Mouse (Mus musculus): Measurements from ENCODE around the gene 9930111J21Rik1. TPM values are rescaled to one million over a fixed set of nuclear protein-coding genes. Genes with fewer than 3 reads are reported as not detected.
"Not testable (repeated sequence)": the region's sequence is repeated elsewhere in the genome, so short reads cannot be mapped to it uniquely, and the experiment has no call there.

Gene 9930111J21Rik1
- 1 to 10 TPM in 1 of 2 experiments, under 1 TPM in 1; 0.96 to 1.6 TPM for total RNA-seq (2021)
- long read RNA-seq, experiment 1: 0 reads
- long read RNA-seq, experiment 2: 0 reads

DNA sequence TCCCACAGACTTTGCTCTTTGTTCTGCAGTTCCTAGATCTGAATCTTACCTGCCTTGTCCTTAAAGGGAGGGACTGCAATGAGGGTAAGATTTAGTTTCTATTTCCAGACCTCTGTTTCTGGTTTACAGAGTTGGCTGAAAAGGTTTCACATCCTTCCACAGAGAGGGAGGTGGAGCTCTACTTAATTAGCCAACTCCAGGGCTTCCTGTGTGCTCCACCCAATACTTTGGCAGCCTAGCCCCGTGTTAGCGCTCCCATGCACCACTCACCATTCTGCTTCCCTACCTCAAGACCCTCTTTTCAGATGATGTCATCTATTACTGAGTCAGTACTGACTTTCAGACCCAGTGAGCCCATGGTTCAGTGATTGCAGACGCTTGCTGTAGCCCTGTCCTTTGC is at the start of gene 9930111J21Rik1:
TSS of gene 9930111J21Rik1 (minus strand) at position 148 of the 400 bp plus-strand sequence.
- not testable (repeated sequence) for DNase-seq

DNA sequence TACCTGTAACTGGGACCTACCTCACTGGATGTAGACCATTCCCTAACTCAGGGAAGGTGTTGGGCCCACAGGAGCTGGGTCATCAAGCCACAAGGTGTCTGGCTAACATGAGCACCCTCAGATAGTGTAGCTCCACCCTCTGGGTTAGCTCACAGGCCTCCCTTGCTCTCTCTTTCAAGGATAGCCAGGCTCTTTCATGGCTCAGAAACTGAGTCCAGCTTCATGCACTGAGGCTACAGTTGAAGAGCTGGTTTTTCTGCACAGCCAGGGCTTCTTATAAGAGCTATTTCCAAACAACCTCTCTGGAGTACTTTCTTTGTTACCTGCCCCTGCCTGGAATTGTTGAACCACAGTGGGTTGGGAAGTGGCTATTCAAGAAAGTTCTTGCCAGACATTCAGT is 32.9 kb upstream of the 9930111J21Rik1 start:
- not testable (repeated sequence) for DNase-seq

DNA sequence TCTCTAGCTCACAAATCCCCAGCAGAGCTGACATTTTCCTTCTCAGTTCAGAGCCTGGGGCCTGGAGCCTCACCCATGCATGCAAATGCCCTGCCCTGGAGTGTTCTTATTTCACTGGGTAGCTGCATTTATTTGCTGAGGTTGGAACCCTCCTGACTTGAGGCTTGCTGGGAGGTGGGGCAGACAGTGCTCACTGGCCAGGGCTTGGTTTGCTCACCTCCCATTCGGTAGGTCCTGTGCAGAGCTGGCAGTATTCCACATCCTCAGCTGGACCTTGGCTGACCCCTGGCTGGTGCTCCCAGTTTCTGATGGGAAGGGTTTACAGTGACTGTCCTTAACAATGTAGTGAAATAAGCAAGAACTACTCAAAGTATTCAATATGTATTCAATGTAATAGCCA is 27.6 kb upstream of the 9930111J21Rik1 start:
- not testable (repeated sequence) for DNase-seq

DNA sequence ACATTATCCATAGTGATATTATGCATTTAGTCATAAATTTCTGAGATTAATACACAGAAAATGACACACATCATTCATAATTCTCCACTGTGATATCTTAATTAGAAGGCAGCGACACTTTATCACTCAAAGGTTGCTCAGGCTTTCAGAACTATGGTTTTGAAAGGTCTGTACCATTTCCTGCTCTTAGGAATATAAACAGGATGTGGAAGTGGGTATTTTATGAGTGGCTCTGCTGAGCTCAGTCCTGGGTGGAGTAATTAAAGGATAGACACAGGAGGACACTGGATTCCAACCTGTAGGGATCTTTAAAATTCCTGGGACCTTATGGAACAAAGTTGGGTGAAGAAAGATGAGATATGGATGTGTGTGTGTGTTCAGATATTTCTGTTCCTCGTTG is 27.1 kb upstream of the 9930111J21Rik1 start:
- DNase-seq: not testable (repeated sequence)

DNA sequence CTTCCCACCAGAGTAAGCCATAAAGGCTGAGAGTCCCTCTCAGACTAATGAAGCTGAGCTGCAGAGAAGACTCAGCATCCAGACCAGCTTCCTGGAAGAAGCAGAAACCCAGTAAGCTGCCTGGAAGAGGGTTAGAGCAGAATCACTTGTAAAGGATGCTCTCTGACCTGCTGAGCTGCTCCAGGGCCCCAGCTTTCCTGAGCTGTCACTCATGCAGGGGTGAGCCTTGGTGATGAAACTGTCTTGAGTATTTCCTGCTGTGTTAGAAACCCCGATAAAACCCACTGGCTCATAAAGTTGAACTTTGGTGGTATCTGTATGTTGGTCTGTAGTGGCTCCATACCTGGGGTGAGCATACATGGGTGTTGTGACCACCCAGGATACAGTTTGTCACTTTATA is 21.2 kb upstream of the 9930111J21Rik1 start:
- not testable (repeated sequence) for DNase-seq

DNA sequence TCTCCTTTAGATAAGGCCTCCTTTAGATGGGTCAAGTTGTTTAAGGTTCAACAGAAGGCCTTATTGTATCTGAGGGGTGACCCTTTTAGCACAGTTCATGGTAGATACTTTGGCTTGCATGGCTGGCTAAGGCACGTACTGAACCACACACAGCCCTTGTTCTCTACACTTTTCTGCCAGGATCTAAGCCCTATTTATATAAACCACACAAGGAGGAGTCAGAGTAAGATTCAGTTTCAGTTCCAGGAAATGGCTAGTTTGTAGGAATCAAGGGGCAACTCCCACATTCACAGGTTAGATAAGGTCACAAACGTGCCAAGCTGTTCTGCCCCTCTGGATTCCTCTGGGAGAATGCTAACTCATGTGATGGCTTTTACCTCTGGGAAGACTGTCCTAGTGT is 14.8 kb upstream of the 9930111J21Rik1 start, which contains the start of gene Tgtp1:
TSS of gene Tgtp1 (minus strand) at position 155 of the 400 bp plus-strand sequence.
- not testable (repeated sequence) for DNase-seq

DNA sequence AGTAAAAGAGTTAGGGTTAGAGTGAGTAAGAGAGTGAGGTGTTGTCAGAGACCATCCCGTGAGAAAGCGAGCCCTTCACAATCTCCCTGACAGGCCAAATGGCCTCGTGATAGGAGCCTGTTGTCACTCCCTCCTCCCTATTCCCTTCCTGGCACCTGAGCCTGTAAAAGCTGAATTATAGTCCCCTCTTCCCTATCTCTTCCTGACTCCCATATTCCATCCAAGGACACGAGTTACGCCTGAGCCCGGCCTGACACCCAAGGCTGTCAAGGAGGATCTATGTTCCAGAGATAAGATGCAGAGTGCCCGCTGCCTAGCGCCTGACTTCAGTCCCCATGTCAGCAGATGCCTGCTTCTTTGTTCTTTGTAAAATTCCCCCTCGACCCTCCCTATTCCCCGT is 14.1 kb upstream of the 9930111J21Rik1 start:
- DNase-seq: not testable (repeated sequence)

DNA sequence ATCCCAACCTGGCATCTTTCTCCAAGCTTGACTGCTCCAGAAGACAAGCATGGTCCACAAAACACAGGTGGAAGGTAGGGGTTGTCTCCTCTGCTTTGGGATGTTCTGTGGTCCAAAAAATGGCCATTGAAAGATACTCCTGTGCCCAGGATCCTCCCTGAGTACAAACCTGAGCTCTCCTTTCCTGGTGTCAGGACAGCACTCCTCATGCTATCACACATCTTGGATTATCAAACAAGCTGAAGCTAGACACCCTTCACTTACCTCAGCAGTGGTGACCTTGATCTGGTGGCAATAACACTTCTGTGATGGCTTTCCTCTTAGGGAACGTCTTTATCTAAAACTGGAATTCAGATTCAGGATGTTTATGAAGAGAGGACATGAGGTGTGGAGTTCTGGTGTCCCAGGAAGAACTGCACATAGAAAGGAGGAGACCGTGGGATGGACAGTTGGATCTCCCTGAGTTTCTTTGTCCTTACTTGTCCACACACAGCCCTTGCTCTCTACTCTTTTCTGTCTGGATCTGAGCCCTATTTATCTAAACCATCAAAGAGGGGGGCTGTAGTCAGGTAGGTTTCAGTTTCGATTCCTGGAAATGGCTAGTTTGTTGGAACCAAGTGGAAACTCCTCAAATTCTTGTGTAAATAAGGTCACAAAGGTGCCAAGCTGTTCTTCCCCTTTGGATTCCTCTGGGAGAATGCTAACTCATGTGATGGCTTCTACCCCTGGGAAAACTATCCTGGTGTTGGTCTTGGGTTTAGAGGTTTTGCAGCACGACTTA is 12.7 kb upstream of the 9930111J21Rik1 start, which contains the start of gene Gm12185:
TSS of gene Gm12185 (minus strand) at position 487 of the 781 bp plus-strand sequence.
- DNase-seq: not testable (repeated sequence)

DNA sequence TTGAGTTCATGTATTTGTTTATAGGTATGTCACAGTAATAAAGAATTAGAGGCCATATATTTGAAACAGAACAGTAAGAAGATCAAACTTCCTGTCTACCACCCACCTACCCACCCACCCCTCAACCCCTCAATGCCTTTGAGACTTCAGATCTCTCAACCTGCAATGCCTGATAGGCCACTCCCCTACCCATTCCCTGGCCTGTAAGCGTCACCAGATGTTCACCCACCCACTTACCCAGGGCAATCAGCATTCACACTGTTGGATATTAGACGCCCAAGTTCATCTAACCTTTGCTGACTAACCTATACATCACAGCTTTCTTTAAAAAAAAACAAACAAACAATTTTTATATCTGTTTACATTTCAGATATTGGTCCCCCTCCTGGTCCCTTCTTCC is 10.8 kb upstream of the 9930111J21Rik1 start:
- not testable (repeated sequence) for DNase-seq

DNA sequence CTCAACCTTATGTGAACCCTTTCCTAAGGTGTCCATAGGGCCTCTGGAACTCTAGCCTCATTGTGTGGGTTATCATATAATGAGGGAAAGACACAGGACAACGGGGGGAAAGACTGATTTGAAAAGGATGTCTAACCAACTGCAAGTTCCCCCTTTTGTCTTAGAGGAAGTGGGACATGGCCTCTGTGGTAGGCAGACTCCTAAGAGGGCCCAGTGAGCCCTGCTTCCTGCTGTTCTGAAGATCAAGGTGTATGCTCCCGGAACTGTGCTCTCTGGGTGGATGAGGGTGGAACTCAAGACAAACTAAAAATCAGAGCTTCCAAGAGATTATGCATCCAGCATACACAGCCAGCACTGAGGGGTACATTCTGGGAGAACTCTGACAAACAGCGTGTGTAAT is 9.0 kb upstream of the 9930111J21Rik1 start:
- DNase-seq: not testable (repeated sequence)

DNA sequence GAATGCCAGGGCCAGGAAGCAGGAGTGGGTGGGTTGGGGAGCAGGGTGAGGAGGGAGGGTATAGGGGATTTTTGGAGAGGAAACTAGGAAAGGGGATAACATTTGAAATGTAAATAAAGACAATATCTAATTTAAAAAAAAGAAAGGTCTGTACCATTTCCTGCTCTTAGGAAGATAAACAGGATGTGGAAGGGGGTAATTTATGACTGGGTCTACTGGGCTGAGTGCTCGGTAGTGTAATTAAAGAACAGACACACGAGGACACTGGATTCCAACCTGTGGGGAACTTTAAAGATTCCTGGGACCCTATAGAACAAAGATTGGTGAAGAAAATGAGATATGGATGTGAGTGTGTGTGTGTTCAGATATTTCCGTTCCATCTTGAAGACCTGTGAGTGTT is 3.6 kb upstream of the 9930111J21Rik1 start:
- not testable (repeated sequence) for DNase-seq

DNA sequence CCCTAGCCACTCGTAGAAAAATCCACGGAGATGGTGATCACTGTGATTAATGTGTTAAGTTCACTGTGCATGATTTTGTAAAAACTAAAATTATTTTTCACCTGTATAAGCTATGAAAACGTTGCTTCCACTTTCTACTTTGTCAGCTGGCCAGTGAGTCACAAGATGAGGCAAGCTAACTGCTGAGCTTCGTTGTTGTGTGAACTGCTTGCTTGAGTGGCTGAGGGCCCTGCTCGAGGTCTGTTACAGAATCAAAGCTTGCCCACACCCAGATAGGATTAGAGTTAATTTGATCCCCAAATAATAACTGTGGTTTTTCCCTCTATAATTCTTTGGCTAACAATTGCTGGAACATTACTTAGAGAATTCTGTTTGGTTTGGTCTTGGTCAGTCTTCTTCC is 854 bp upstream of the 9930111J21Rik1 start:
- not testable (repeated sequence) for DNase-seq

DNA sequence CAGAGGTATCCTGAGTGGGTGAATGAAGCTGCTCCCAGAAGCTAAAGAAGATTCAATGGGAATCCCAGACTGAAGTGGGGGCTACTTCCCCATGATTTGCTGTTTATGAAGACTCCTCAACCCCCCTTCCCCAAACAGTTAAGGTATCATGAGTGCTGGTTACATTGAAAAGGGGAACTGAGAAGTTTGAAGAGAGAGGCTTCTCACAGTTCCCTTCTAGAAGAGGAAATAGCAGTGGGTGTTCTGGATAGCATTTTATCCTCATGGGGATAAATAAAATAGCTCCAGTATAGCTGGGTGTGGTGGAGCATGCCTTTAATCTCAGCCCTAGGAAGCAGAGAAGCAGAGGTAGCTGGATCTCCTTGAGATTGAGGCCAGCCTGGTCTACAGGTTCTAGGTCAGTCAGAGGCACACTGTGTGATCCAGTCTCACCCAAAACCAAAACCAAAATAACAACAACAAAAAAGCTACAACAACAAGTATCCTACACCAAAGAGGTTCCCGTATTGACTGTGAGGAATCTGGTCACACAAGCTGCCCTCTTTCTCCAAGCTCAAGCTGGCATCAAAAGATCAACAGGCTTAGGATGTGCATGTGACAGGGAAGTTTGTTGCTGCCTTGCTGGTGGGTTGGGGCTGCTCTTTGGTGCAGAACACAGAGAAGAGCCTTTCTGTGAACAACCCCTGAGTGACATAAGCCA is 808 bp downstream of the 9930111J21Rik1 start, which contains the start of gene Olfr56:
TSS of gene Olfr56 (plus strand) at position 650 of the 700 bp plus-strand sequence.
- DNase-seq: not testable (repeated sequence)

DNA sequence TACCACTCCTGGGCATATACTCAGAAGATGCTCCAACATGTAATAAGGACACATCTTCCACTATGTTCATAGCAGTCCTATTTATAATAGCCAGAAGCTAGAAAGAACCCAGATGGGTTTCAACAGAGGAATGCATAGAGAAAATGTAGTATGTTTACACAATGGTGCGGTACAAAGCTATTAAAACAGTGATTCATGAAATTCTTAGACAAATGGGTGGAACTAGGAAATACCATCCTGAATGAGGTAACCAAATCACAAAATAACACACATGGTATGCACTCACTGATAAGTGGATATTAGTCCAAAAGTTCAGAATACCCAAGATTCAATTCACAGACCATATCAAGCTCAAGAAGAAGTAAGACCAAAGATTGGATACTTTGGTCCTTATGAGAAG is 4.5 kb downstream of the 9930111J21Rik1 start:
- not testable (repeated sequence) for DNase-seq

DNA sequence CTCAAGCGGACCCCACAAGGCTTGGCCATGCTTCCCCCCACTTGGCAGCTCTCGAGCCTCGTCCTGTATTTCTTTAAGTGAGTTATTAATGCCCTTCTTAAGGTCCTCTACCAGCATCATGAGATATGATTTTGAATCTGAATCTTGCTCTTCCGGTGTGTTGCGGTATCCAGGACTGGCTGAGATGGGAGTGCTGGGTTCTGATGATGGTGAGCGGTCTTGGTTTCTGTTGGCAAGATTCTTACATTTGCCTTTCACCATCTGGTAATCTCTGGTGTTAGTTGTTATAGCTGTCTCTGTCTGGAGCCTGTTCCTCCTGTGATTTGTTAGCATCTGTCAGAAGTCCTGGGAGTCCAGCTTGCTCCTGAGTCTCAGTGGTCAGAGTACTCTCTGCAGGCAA is 33.1 kb downstream of the 9930111J21Rik1 start, which contains the start of gene Psme2b:
TSS of gene Psme2b (minus strand) at position 101 of the 400 bp plus-strand sequence.
- DNase-seq: not testable (repeated sequence)

DNA sequence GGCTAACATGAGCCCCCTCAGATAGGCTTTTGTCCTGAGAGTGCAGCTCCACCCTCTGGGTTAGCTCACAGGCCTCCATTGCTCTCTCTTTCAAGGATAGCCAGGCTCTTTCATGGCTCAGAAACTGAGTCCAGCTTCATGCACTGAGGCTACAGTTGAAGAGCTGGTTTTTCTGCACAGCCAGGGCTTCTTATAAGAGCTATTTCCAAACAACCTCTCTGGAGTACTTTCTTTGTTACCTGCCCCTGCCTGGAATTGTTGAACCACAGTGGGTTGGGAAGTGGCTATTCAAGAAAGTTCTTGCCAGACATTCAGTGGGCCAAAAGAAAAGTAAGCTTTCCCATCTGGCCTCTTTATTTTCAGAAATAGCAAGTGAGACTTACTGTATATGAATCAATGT is 39.9 kb downstream of the 9930111J21Rik1 start:
- DNase-seq: not testable (repeated sequence)

DNA sequence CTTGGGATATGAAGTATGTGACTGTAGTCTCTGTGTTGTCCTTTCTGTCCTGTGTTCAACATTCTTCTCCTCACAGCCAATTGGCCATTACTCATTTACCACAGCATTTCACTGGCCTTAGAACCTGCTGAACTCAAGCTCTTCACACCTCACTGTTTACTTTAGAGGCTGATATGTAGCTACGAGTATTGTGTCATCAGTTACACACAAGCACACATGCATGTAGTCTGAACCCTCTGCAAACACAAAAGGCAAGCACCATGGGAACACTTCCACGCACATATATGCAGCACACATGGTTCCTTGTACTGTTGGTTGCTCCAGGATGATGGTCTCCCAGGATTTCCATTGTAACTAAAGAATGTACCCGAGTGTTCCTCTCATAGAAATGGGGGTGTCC is 43.9 kb downstream of the 9930111J21Rik1 start:
- not testable (repeated sequence) for DNase-seq

DNA sequence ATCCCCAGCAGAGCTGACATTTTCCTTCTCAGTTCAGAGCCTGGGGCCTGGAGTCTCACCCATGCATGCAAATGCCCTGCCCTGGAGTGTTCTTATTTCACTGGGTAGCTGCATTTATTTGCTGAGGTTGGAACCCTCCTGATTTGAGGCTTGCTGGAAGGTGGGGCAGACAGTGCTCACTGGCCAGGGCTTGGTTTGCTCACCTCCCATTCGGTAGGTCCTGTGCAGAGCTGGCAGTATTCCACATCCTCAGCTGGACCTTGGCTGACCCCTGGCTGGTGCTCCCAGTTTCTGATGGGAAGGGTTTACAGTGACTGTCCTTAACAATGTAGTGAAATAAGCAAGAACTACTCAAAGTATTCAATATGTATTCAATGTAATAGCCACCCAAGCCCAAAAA is 45.3 kb downstream of the 9930111J21Rik1 start:
- not testable (repeated sequence) for DNase-seq

DNA sequence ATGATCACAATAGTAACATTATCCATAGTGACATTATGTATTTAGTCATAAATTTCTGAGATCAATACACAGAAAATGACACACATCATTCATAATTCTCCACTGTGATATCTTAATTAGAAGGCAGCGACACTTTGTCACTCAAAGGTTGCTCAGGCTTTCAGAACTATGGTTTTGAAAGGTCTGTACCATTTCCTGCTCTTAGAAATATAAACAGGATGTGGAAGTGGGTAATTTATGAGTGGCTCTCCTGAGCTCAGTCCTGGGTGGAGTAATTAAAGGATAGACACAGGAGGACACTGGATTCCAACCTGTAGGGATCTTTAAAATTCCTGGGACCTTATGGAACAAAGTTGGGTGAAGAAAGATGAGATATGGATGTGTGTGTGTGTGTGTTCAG is 45.8 kb downstream of the 9930111J21Rik1 start:
- DNase-seq: not testable (repeated sequence)

DNA sequence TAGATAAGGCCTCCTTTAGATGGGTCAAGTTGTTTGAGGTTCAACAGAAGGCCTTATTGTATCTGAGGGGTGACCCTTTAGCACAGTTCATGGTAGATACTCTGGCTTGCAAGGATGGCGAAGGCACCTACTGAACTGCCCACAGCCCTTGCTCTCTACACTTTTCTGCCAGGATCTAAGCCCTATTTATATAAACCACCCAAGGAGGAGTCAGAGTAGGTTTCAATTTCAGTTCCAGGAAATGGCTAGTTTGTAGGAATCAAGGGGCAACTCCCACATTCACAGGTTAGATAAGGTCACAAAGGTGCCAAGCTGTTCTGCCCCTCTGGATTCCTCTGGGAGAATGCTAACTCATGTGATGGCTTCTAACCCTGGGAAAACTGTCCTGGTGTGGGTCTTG is 51.1 kb downstream of the 9930111J21Rik1 start:
- not testable (repeated sequence) for DNase-seq

DNA sequence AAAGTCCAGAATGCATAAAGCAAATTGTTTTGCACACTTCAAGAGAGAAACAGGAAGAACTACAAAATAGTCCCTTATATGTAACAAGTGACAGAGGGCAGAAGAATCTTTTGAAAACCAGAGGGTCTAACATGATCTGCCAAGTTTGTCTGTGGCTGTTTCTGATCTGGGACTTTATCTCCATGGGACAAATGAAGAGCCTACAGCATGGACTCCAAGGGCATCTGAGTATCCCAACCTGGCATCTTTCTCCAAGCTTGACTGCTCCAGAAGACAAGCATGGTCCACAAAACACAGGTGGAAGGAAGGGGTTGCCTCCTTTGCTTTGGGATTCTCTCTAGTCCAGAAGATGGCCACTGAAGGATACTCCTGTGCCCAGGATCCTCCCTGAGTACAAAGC is 52.8 kb downstream of the 9930111J21Rik1 start:
- not testable (repeated sequence) for DNase-seq

DNA sequence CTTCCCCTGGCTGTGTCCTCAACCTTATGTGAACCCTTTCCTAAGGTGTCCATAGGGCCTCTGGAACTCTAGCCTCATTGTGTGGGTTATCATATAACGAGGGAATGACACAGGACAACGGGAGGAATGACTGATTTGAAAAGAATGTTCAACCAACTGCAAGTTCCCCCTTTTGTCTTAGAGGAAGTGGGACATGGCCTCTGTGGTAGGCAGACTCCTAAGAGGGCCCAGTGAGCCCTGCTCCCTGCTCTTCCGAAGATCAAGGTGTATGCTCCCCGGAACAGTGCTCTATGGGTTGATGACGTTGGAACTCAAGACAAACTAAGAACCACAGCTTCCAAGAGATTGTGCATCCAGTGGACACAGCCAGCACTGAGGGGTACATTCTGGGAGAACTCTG is 55.4 kb downstream of the 9930111J21Rik1 start:
- not testable (repeated sequence) for DNase-seq

DNA sequence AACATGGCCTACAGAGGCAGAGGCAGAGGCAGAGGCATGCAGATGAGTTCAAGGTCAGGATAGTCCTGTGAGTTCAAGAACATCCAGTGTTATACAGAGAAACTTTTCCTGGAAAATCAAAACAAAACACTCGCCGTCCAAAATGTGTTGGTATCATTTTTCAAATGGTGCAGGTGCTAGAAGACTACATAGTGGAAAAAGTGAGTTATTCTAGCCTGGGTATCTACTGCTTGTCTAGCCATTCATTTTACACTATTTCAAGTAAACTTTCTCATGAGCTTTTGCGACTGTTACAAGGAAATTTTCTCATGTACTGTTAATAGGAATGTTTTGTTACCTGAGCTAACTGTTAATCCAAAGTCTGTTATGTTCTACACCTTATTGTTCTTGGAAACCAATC is 60.8 kb downstream of the 9930111J21Rik1 start:
- no peak for DNase-seq

Measured in gastrocnemius, postnatal 25 days (tissue).